Mouse (Mus musculus): ENCODE data around the gene Tex45.

DNA sequence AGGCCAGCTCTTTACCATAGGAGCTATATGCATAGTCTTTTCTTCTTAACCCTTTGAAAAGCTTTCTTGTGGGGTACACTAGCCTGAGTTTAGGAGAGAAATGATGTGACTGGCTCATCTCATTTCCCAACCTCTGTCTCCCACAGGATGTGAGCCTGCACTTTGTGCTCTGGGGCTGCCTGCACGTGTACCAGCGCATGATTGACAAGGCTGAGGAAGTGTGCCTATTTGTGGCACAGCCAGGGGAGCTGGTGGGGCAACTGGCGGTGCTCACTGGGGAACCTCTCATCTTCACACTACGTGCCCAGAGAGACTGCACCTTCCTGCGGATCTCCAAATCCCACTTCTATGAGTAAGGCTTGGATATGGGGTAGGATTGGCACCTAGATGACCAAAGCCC is 60.2 kb downstream of the Tex45 start:
- no peak for TF ChIP-seq CTCF (IDR thresholded peaks at IDR 0.05; ENCODE audit: low read depth, low read length)
- no peak for TF ChIP-seq POLR2A (IDR thresholded peaks at IDR 0.05; ENCODE audit: borderline replicate concordance, low read depth, low read length)
